Mouse (Mus musculus): ENCODE measurements around the gene Coa5. TPM values are rescaled to one million over a fixed set of nuclear protein-coding genes. Genes with fewer than 3 reads are reported as not detected.

Gene Coa5
- polyA plus RNA-seq, 2 experiments = 22.7 to 29.5 TPM

DNA sequence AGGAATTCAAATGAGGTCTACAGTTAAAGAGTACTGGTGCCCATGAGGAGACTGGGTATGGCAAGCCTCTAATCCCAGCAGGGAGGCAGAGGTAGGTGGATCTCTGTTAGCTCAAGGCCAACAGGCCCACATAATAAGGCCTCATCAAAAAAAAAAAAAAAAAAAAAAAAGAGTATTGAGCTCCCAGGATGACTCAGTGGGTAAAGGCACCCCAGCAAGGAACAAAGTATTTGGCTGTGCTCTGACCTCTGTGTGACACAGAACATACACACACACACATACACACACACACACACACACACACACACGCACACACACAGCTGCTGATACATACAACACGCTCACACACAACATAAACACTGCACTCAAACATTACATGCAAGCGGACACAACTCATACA, 45.4 kb upstream of the Coa5 start:
- Histone ChIP-seq H3K4me2 (ENCODE audit: low read depth) (no peak overlapping the region), H3K9me3 (ENCODE audit: control insufficient read depth, low read length) (no peaks in the 10 kb centered on the region), H3K27ac (no peak overlapping the region), H3K4me1 (replicated peaks; ENCODE audit: control insufficient read depth in 2 of 2, insufficient read depth in 2 of 2, low read length in 1 of 2) (peaks cover 31 to 46% of the 10 kb centered on the region in 2 experiments), H3K4me3 (ENCODE audit: insufficient read depth in 1 of 2, low read depth in 2 of 2, low read length in 2 of 2) (no peak overlapping the region), H3K36me3 (replicated peaks; ENCODE audit: control insufficient read depth, insufficient read depth, low read depth) (no peaks in the 10 kb centered on the region), H3K9ac (replicated peaks) (no peak overlapping the region), H3K27me3 (ENCODE audit: control insufficient read depth, insufficient read depth, low read length) (no peaks in the 10 kb centered on the region)
- TF ChIP-seq EP300 (IDR thresholded peaks at IDR 0.05; ENCODE audit: low read depth) (no peak), CTCF (IDR thresholded peaks at IDR 0.05; ENCODE audit: low read depth) (no peak)
- DNase-seq (ENCODE audit: low read depth in 3 of 3, low spot score in 3 of 3) (no peak), ATAC-seq (ENCODE audit: insufficient read depth) (no peak)
- 72% methylated on average over 3 of the region's 3 CpGs for WGBS (ENCODE audit: insufficient replicate concordance)

DNA sequence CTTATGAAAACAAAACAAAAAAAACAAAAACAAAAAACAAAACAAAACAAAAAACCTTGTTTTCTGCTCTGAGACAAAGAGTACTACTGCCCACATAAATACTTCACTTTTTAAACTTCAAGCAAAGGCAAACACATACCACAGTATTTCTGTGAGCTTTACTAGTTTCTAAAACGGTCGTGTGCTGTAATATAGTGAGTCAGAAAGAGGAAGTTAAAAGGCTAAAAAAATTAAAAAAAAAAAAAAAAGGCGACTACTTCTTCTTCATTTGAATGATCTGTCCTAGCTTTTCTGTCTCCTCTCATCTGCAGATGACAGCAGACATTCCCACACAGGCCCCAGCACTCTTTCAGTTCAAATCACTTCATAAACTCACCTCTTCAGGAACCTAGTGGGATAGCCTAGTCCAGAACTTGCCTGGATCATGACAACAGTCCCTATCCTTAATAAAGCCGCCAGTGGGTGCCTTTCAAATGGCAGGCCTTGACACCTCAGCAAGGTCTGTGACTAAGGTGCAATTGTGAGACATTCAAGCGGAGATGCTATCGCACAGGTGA, 44.8 kb upstream of the Coa5 start:
- Histone ChIP-seq H3K36me3 (replicated peaks; ENCODE audit: control insufficient read depth, insufficient read depth, low read depth) (no peaks in the 10 kb centered on the region), H3K9ac (replicated peaks) (no peak overlapping the region), H3K4me2 (ENCODE audit: low read depth) (no peak overlapping the region), H3K27ac (no peak overlapping the region), H3K9me3 (ENCODE audit: control insufficient read depth, low read length) (no peaks in the 10 kb centered on the region), H3K27me3 (ENCODE audit: control insufficient read depth, insufficient read depth, low read length) (no peaks in the 10 kb centered on the region), H3K4me1 (replicated peaks; ENCODE audit: control insufficient read depth in 2 of 2, insufficient read depth in 2 of 2, low read length in 1 of 2) (peaks cover 26 to 40% of the 10 kb centered on the region in 2 experiments), H3K4me3 (ENCODE audit: insufficient read depth in 1 of 2, low read depth in 2 of 2, low read length in 2 of 2) (no peak overlapping the region)
- ATAC-seq (ENCODE audit: insufficient read depth) (no peak), DNase-seq (ENCODE audit: low read depth in 3 of 3, low spot score in 3 of 3) (no peak)
- 62% methylated on average over 6 of the region's 6 CpGs for WGBS (ENCODE audit: insufficient replicate concordance)
- no peak for TF ChIP-seq CTCF (IDR thresholded peaks at IDR 0.05; ENCODE audit: low read depth)
- no peak for TF ChIP-seq EP300 (IDR thresholded peaks at IDR 0.05; ENCODE audit: low read depth)

DNA sequence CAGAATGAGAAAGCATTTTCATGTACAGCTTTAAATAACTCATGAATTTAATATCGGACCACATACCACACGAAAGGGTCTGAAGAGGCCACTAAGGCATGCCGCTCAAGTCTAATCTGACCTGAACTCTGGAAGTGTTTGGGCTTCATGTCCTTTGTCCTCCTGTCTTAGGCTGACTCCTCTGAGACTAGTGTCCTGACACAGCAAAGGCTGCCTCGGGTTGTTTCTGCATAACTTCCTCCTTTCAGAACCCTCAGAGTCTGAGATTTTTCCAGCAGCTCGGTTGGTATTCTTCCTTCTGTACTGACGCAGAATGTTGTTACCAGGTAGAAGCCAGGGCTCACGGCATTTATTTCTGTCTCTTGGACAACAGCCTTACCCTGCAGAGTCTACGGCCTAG, 44.1 kb upstream of the Coa5 start:
- H3K9ac ChIP-seq (replicated peaks) = no peak overlapping the region
- H3K36me3 ChIP-seq (replicated peaks; ENCODE audit: control insufficient read depth, insufficient read depth, low read depth) = no peaks in the 10 kb centered on the region
- no peaks in the 10 kb centered on the region for H3K9me3 ChIP-seq (ENCODE audit: control insufficient read depth, low read length)
- H3K4me1 ChIP-seq (replicated peaks; ENCODE audit: control insufficient read depth in 2 of 2, insufficient read depth in 2 of 2, low read length in 1 of 2) = peaks cover 21 to 33% of the 10 kb centered on the region in 2 experiments
- TF ChIP-seq EP300 (IDR thresholded peaks at IDR 0.05; ENCODE audit: low read depth) = no peak
- no peak for TF ChIP-seq CTCF (IDR thresholded peaks at IDR 0.05; ENCODE audit: low read depth)
- no peak overlapping the region for H3K4me2 ChIP-seq (ENCODE audit: low read depth)
- 51% methylated on average over 8 of the region's 8 CpGs for WGBS (ENCODE audit: insufficient replicate concordance)
- no peaks in the 10 kb centered on the region for H3K27me3 ChIP-seq (ENCODE audit: control insufficient read depth, insufficient read depth, low read length)
- H3K4me3 ChIP-seq (ENCODE audit: insufficient read depth in 1 of 2, low read depth in 2 of 2, low read length in 2 of 2) = no peak overlapping the region
- no peak for ATAC-seq (ENCODE audit: insufficient read depth)
- no peak for DNase-seq (ENCODE audit: low read depth in 3 of 3, low spot score in 3 of 3)
- no peak overlapping the region for H3K27ac ChIP-seq

DNA sequence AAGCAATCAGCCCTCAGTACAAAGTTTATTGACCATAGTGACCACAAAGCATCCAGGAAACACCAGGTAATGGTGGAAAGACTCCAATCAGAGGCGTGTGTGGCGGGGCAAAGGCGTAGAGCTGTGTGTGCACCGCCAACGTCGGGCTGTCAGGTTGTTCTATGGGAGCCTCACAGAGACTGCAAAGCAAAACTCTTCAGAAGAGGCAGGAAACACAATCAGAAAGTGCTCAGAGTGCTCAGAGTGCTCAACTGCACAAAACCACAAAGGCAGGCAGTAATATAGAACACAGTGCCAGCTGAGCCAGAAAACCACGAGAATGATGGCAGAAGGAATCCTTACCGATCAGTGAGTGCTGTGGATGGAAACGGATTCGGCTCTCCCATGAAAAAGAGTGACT, 43.3 kb upstream of the Coa5 start:
- Histone ChIP-seq H3K9me3 (ENCODE audit: control insufficient read depth, low read length) (no peaks in the 10 kb centered on the region), H3K36me3 (replicated peaks; ENCODE audit: control insufficient read depth, insufficient read depth, low read depth) (no peaks in the 10 kb centered on the region), H3K4me3 (ENCODE audit: insufficient read depth in 1 of 2, low read depth in 2 of 2, low read length in 2 of 2) (no peak overlapping the region), H3K27ac (no peak overlapping the region), H3K27me3 (ENCODE audit: control insufficient read depth, insufficient read depth, low read length) (no peaks in the 10 kb centered on the region), H3K9ac (replicated peaks) (no peak overlapping the region), H3K4me2 (ENCODE audit: low read depth) (no peak overlapping the region), H3K4me1 (replicated peaks; ENCODE audit: control insufficient read depth in 2 of 2, insufficient read depth in 2 of 2, low read length in 1 of 2) (peaks cover 15 to 26% of the 10 kb centered on the region in 2 experiments)
- no peak for TF ChIP-seq CTCF (IDR thresholded peaks at IDR 0.05; ENCODE audit: low read depth)
- no peak for TF ChIP-seq EP300 (IDR thresholded peaks at IDR 0.05; ENCODE audit: low read depth)
- no peak for DNase-seq (ENCODE audit: low read depth in 3 of 3, low spot score in 3 of 3)
- 47% methylated on average over 10 of the region's 10 CpGs for WGBS (ENCODE audit: insufficient replicate concordance)
- no peak for ATAC-seq (ENCODE audit: insufficient read depth)

DNA sequence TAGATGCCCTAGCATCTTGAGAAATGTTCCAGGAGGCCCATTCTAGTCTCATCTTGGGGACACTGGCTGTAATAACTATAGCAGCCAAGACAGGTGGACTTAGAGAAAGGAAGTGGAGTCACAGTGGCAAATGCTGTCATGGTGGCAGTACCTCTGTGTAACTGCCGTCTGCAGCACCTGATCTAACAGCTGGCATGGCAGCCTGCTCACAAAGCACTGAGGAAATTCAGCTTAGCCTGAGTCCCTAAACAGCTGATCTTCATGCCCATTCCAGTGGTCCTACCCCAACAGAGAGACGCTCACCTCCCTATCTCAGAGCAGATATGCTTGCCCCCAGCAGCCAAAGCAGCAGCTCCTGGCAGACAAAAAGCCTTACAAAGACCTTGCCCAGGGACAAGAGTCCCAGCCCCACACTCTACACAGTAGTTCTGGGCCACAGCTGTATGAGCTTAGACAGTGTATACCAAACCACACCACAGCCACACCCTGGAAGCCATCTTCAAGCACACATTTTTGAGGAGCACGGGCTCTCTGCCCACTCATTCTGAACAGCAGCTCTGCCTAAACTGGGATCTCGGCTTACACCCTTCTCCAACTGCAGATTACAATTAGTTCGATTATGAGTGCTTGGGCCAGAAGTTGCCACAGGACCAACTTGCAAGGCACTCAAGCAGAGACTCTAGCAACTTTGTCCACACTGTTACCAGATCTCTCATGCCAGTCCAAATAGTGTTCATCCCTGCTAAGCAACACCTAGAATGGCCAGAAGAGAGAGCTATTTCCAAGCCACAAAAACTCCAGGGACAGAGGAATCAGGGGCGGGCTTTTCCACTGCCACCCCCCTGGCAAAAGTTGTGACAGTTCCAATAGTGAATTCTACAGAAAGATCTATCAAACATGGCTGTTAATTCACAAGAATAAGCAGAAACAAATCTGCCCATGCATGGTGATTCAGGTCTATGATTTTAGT, 41.6 kb upstream of the Coa5 start:
- no peak overlapping the region for H3K9ac ChIP-seq (replicated peaks)
- DNase-seq (ENCODE audit: low read depth in 3 of 3, low spot score in 3 of 3) (no peak), ATAC-seq (ENCODE audit: insufficient read depth) (no peak)
- H3K36me3 ChIP-seq (replicated peaks; ENCODE audit: control insufficient read depth, insufficient read depth, low read depth) = no peaks in the 10 kb centered on the region
- TF ChIP-seq EP300 (IDR thresholded peaks at IDR 0.05; ENCODE audit: low read depth) (no peak), CTCF (IDR thresholded peaks at IDR 0.05; ENCODE audit: low read depth) (peak; percentile 37; the same call in 1 of the 2 replicates)
- H3K27me3 ChIP-seq (ENCODE audit: control insufficient read depth, insufficient read depth, low read length) = no peaks in the 10 kb centered on the region
- no peak overlapping the region for H3K27ac ChIP-seq
- no peak overlapping the region for H3K4me2 ChIP-seq (ENCODE audit: low read depth)
- WGBS (ENCODE audit: insufficient replicate concordance) = 57% methylated on average over 6 of the region's 6 CpGs
- peaks cover under 1 to 9% of the 10 kb centered on the region in 2 experiments; a peak in 3 of 4 replicates for H3K4me1 ChIP-seq (replicated peaks; ENCODE audit: control insufficient read depth in 2 of 2, insufficient read depth in 2 of 2, low read length in 1 of 2)
- no peaks in the 10 kb centered on the region for H3K9me3 ChIP-seq (ENCODE audit: control insufficient read depth, low read length)
- no peak overlapping the region for H3K4me3 ChIP-seq (ENCODE audit: insufficient read depth in 1 of 2, low read depth in 2 of 2, low read length in 2 of 2)
